Mouse (Mus musculus): ENCODE data around the gene Samd7. TPM values are rescaled to one million over a fixed set of nuclear protein-coding genes. Genes with fewer than 3 reads are reported as not detected.

The Samd7 gene
- polyA plus RNA-seq, 1 experiment from 2014 or later: not detected

Other genes starting within 250 kb of the Samd7 start
- 12.6 and 13.7 TPM in 2 replicates for gene Mecom, start 198.3 kb upstream of the Samd7 start, polyA plus RNA-seq (2014; fragmentation: Nextera tagmentation; extraction: Ambion mirVana)
- 0.65 and 0.74 TPM in 2 replicates for gene Actrt3, start 146.4 kb upstream of the Samd7 start, polyA plus RNA-seq (2014; fragmentation: Nextera tagmentation; extraction: Ambion mirVana)
- gene Mynn, start 144.2 kb upstream of the Samd7 start, polyA plus RNA-seq (2014; fragmentation: Nextera tagmentation; extraction: Ambion mirVana): 33.5 and 33.7 TPM in 2 replicates
- 0.08 TPM in 1 of 2 replicates, not detected in the other for gene Lrriq4, start 101.8 kb upstream of the Samd7 start, polyA plus RNA-seq (2014; fragmentation: Nextera tagmentation; extraction: Ambion mirVana)
- 1.7 and 2.9 TPM in 2 replicates for gene Lrrc34, start 98.4 kb upstream of the Samd7 start, polyA plus RNA-seq (2014; fragmentation: Nextera tagmentation; extraction: Ambion mirVana)
- gene Lrrc31, start 46.5 kb upstream of the Samd7 start, polyA plus RNA-seq (2014; fragmentation: Nextera tagmentation; extraction: Ambion mirVana): not detected in 2 replicates
- 90.4 and 95.6 TPM in 2 replicates for gene Sec62, start 46.6 kb downstream of the Samd7 start, polyA plus RNA-seq (2014; fragmentation: Nextera tagmentation; extraction: Ambion mirVana)
- 2.3 and 2.6 TPM in 2 replicates for gene Gpr160, start 109.7 kb downstream of the Samd7 start, polyA plus RNA-seq (2014; fragmentation: Nextera tagmentation; extraction: Ambion mirVana)
- 9.2 and 9.9 TPM in 2 replicates for gene Phc3, start 223.1 kb downstream of the Samd7 start, polyA plus RNA-seq (2014; fragmentation: Nextera tagmentation; extraction: Ambion mirVana)
- 34.6 and 39.8 TPM in 2 replicates for gene Prkci, start 249.5 kb downstream of the Samd7 start, polyA plus RNA-seq (2014; fragmentation: Nextera tagmentation; extraction: Ambion mirVana)

Measured in hindbrain, embryonic 14.5 days (tissue).